In the genomic region with DNA sequence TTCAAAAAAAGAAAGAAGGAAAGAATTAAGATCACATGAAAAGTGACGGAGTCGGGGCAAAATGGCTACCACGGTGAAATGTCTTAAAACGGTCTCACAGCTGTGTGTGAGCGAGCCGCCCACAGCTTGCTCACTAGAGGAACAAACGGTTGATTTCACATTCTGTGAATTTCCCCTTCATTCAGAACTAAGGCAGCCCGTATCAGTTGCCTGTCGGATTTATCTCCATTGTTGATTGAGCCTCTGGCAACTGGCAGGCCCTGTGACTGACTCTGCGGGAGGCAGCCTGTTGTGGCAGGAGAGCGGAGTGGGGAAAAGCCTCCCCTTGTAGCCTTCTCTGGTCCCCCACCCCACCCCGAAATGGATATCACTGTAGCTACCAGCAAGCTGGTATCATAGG, we compare ENCODE assay signal across 17 mouse cellular contexts. TPM values are rescaled to one million over a fixed set of nuclear protein-coding genes. Genes with fewer than 3 reads are reported as not detected.
DNase-seq lines count a peak whose midpoint lies in the region; ATAC-seq and TF ChIP-seq lines count a peak whose summit lies in the region.
"Had no signal": no experiment of that assay in that cellular context is flagged by ENCODE, and none has a peak within 500 bp of the region (broad histone marks: within the 10 kb centered on the region; RNA-seq: fewer than 3 reads in every experiment).

No protein-coding gene starts in this region.

- H3K9ac ChIP-seq in forebrain, embryonic 14.5 days (ENCODE audit: low read length), result no peak overlapping the region
- no peak overlapping the region for H3K9ac ChIP-seq in forebrain, embryonic 11.5 days (ENCODE audit: low read length)
- H3K9ac ChIP-seq in MEL (ENCODE audit: control insufficient read depth, low read depth, low read length, poor library complexity, severe bottlenecking), result peak overlapping the region; percentile 67
- H3K9ac ChIP-seq: embryonic facial prominence, embryonic 13.5 days; lung, embryonic 15.5 days; neural tube, embryonic 12.5 days had no signal

- peak; percentile 40 to 67; a peak in 2 of 4 replicates for TF ChIP-seq EP300 in MEL (IDR thresholded peaks at IDR 0.05; ENCODE audit: low read depth in 1 of 2, low read length in 2 of 2)

- TF ChIP-seq POLR2A in MEL (IDR thresholded peaks at IDR 0.05; ENCODE audit: control insufficient read depth in 1 of 2, insufficient read depth in 1 of 2, low read depth in 1 of 2, low read length in 2 of 2, poor library complexity in 1 of 2), result peak in 1 of 2 experiments; percentile 45; a peak in 1 of 4 replicates

- no peak for TF ChIP-seq RAD21 in MEL (IDR thresholded peaks at IDR 0.05; ENCODE audit: low read depth, low read length)

- H3K27me3 ChIP-seq in forebrain, embryonic 14.5 days (replicated peaks; ENCODE audit: control insufficient read depth, insufficient read depth, low read length), result peaks cover 8% of the 10 kb centered on the region
- H3K27me3 ChIP-seq in forebrain, embryonic 11.5 days (ENCODE audit: control insufficient read depth, insufficient read depth, low read length), result peaks cover 6% of the 10 kb centered on the region
- H3K27me3 ChIP-seq in MEL (ENCODE audit: control insufficient read depth in 1 of 2, insufficient read depth in 2 of 2, low read length in 2 of 2), result no peaks in the 10 kb centered on the region; a peak in 1 of 4 replicates

- DNase-seq in forebrain, embryonic 14.5 days (ENCODE audit: low spot score), result peak; percentile 32
- no peak for DNase-seq in forebrain, embryonic 11.5 days (ENCODE audit: low spot score)
- DNase-seq in layer of hippocampus, adult 2 months (ENCODE audit: low spot score in 2 of 2), result peak; percentile 23 to 60
- DNase-seq in layer of hippocampus, postnatal 25 days (ENCODE audit: extremely low spot score in 1 of 2, low spot score in 1 of 2), result no peak
- DNase-seq in MEL (ENCODE audit: low read depth, low spot score) (peak; percentile 79), liver (no peak)
- DNase-seq in layer of hippocampus, adult 9-11 months, result peak; percentile 43
- DNase-seq in lung, postnatal 25 days (ENCODE audit: low spot score), result no peak
- DNase-seq: cerebellum, postnatal 14 days; kidney, adult 8-10 months; thymus, postnatal 25 days had no signal

- no peaks in the 10 kb centered on the region for H3K36me3 ChIP-seq in forebrain, embryonic 14.5 days (ENCODE audit: control insufficient read depth, insufficient read depth, low read length)
- H3K36me3 ChIP-seq in forebrain, embryonic 11.5 days (ENCODE audit: control insufficient read depth, insufficient read depth, low read length), result no peaks in the 10 kb centered on the region
- H3K36me3 ChIP-seq in MEL (ENCODE audit: control insufficient read depth in 1 of 2, insufficient read depth in 2 of 2, low read length in 2 of 2), result peaks cover 0 to 10% of the 10 kb centered on the region in 2 experiments; a peak in 2 of 4 replicates
- H3K36me3 ChIP-seq: embryonic facial prominence, embryonic 13.5 days; lung, embryonic 15.5 days; neural tube, embryonic 12.5 days had no signal

- no peak for ATAC-seq in forebrain, embryonic 14.5 days
- no peak for ATAC-seq in forebrain, embryonic 11.5 days (replicated peaks; ENCODE audit: low FRiP score)
- ATAC-seq: Patski had no signal

- H3K4me3 ChIP-seq in forebrain, embryonic 14.5 days (ENCODE audit: low read depth, low read length), result no peak overlapping the region
- no peak overlapping the region for H3K4me3 ChIP-seq in forebrain, embryonic 11.5 days (ENCODE audit: low read depth, low read length)
- no peak overlapping the region for H3K4me3 ChIP-seq in layer of hippocampus, adult 2 months
- H3K4me3 ChIP-seq in MEL (ENCODE audit: control insufficient read depth in 1 of 2, insufficient read depth in 1 of 2, low read depth in 2 of 2, low read length in 2 of 2), result peak overlapping the region; percentile 50 to 70
- H3K4me3 ChIP-seq: embryonic facial prominence, embryonic 13.5 days; lung, embryonic 15.5 days; neural tube, embryonic 12.5 days had no signal

- H3K4me2 ChIP-seq in forebrain, embryonic 14.5 days (ENCODE audit: low read length), result no peak overlapping the region
- no peak overlapping the region for H3K4me2 ChIP-seq in forebrain, embryonic 11.5 days (ENCODE audit: low read depth, low read length, severe bottlenecking)
- H3K4me2 ChIP-seq: embryonic facial prominence, embryonic 13.5 days; lung, embryonic 15.5 days; neural tube, embryonic 12.5 days had no signal

- TF ChIP-seq CTCF in layer of hippocampus, adult 2 months (conservative IDR thresholded peaks at IDR 0.05), result no peak
- TF ChIP-seq CTCF in MEL (IDR thresholded peaks at IDR 0.05 in 2 of 3, conservative IDR thresholded peaks at IDR 0.05 in 1 of 3; ENCODE audit: control insufficient read depth in 1 of 3, insufficient read depth in 1 of 3, low read depth in 2 of 3, low read length in 3 of 3, poor library complexity in 1 of 3, severe bottlenecking in 1 of 3), result no peak

- no peaks in the 10 kb centered on the region for H3K79me2 ChIP-seq in MEL (ENCODE audit: control insufficient read depth, insufficient read depth, low read length, poor library complexity)

- no peaks in the 10 kb centered on the region for H3K4me1 ChIP-seq in forebrain, embryonic 14.5 days (ENCODE audit: control insufficient read depth, insufficient read depth, low read length)
- H3K4me1 ChIP-seq in forebrain, embryonic 11.5 days (replicated peaks; ENCODE audit: control insufficient read depth, insufficient read depth, low read length), result peaks cover 7% of the 10 kb centered on the region; the same call in 1 of the 2 replicates
- peaks cover 5 to 14% of the 10 kb centered on the region in 2 experiments; a peak in 3 of 4 replicates for H3K4me1 ChIP-seq in MEL (ENCODE audit: control insufficient read depth in 1 of 2, insufficient read depth in 2 of 2, low read length in 2 of 2)

- 7% methylated on average over 12 of the region's 12 CpGs for WGBS in forebrain, embryonic 14.5 days
- 12% methylated on average over 12 of the region's 12 CpGs for WGBS in forebrain, embryonic 11.5 days

- H3K27ac ChIP-seq in forebrain, embryonic 14.5 days (ENCODE audit: low read depth, low read length), result no peak overlapping the region
- H3K27ac ChIP-seq in forebrain, embryonic 11.5 days (ENCODE audit: low read depth, low read length), result no peak overlapping the region
- peak overlapping the region; percentile 76 for H3K27ac ChIP-seq in layer of hippocampus, adult 2 months
- H3K27ac ChIP-seq in MEL (ENCODE audit: control insufficient read depth, low read depth, low read length), result peak overlapping the region; percentile 83
- H3K27ac ChIP-seq: embryonic facial prominence, embryonic 13.5 days; lung, embryonic 15.5 days; neural tube, embryonic 12.5 days had no signal

- no peaks in the 10 kb centered on the region for H3K9me3 ChIP-seq in forebrain, embryonic 14.5 days (replicated peaks; ENCODE audit: control insufficient read depth, low read length)
- H3K9me3 ChIP-seq in forebrain, embryonic 11.5 days (ENCODE audit: control insufficient read depth, low read length), result no peaks in the 10 kb centered on the region
- no peaks in the 10 kb centered on the region for H3K9me3 ChIP-seq in MEL (replicated peaks; ENCODE audit: insufficient read depth, low read length)
- H3K9me3 ChIP-seq: embryonic facial prominence, embryonic 13.5 days; lung, embryonic 15.5 days; neural tube, embryonic 12.5 days had no signal

TF ChIP-seq in MEL, 35 proteins besides CTCF, POLR2A, EP300 and RAD21 (continues in another document):
- TF ChIP-seq ETS1 (IDR thresholded peaks at IDR 0.05; ENCODE audit: low read depth, low read length) (peak; percentile 71; the same call in 1 of the 2 replicates), BHLHE40 (IDR thresholded peaks at IDR 0.05; ENCODE audit: borderline replicate concordance, low read depth, low read length) (no peak), MEF2A (IDR thresholded peaks at IDR 0.05; ENCODE audit: extremely low read depth, insufficient replicate concordance, low read depth, low read length, poor library complexity, severe bottlenecking) (no peak), MAFK (IDR thresholded peaks at IDR 0.05; ENCODE audit: borderline replicate concordance, low read depth, low read length) (no peak), MAZ (IDR thresholded peaks at IDR 0.05; ENCODE audit: low read depth, low read length) (peak; percentile 51; the same call in 1 of the 2 replicates), SIN3A (IDR thresholded peaks at IDR 0.05; ENCODE audit: low read length) (peak; percentile 68), TBP (IDR thresholded peaks at IDR 0.05; ENCODE audit: low read depth, low read length) (peak; percentile 62; the same call in 1 of the 2 replicates), MAX (IDR thresholded peaks at IDR 0.05; ENCODE audit: low read length) (no peak; the same call in 1 of the 2 replicates), RCOR1 (IDR thresholded peaks at IDR 0.05; ENCODE audit: low read depth, low read length) (peak; percentile 62), MYB (IDR thresholded peaks at IDR 0.05; ENCODE audit: low read depth, low read length) (peak; percentile 54; the same call in 1 of the 2 replicates), ZC3H11A (IDR thresholded peaks at IDR 0.05; ENCODE audit: low read depth, low read length) (0 out of 2 replicates have a peak, but pooled peaks have one; percentile 14), MXI1 (IDR thresholded peaks at IDR 0.05; ENCODE audit: low read depth, low read length) (peak; percentile 69), KAT2A (conservative IDR thresholded peaks at IDR 0.05; ENCODE audit: low read depth, low read length) (no peak), MYC (IDR thresholded peaks at IDR 0.05; ENCODE audit: low read depth, low read length) (0 out of 2 replicates have a peak, but pooled peaks have one; percentile 34), GATA1 (IDR thresholded peaks at IDR 0.05; ENCODE audit: low read depth, low read length) (peak; percentile 63), USF1 (IDR thresholded peaks at IDR 0.05; ENCODE audit: low read depth, low read length) (0 out of 2 replicates have a peak, but pooled peaks have one; percentile 10)

RNA-seq across cellular contexts. Expression of a gene that starts 10.6 kb away (rescaled TPM):
- polyA plus RNA-seq in forebrain, embryonic 14.5 days (2014; fragmentation: Nextera tagmentation; extraction: Ambion mirVana), result 2.9 and 4.3 TPM in 2 replicates
- polyA plus RNA-seq in forebrain, embryonic 11.5 days (2014; fragmentation: Nextera tagmentation; extraction: Ambion mirVana), result 6.1 and 6.3 TPM in 2 replicates
- total RNA-seq in layer of hippocampus, adult 2 months (2021), result 1 to 10 TPM; 6.3 to 7.8 TPM
- total RNA-seq in layer of hippocampus, postnatal 25 days (2021), result 1 to 10 TPM; 6.8 to 7.3 TPM
- not detected in 2 replicates for total RNA-seq in MEL (2012; rRNA removed)
- polyA plus RNA-seq in MEL (2012; ENCODE audit: insufficient read depth in 1 of 2, insufficient read length in 2 of 2, low read depth in 1 of 2, low replicate concordance in 2 of 2, missing spikeins in 1 of 2), result not detected
- total RNA-seq: megakaryocyte-erythroid progenitor cell, adult 5-6 weeks had no signal

RNA-seq across cellular contexts. Expression of a gene that starts 30.6 kb away (rescaled TPM):
- polyA plus RNA-seq in forebrain, embryonic 14.5 days (2014; fragmentation: Nextera tagmentation; extraction: Ambion mirVana), result 3.0 and 3.3 TPM in 2 replicates
- 0.24 and 0.39 TPM in 2 replicates for polyA plus RNA-seq in forebrain, embryonic 11.5 days (2014; fragmentation: Nextera tagmentation; extraction: Ambion mirVana)
- total RNA-seq in layer of hippocampus, adult 2 months (2021), result 100 to 1,000 TPM; 108 to 110 TPM
- total RNA-seq in layer of hippocampus, postnatal 25 days (2021), result 100 to 1,000 TPM; 115 to 137 TPM
- not detected in 2 replicates for total RNA-seq in MEL (2012; rRNA removed)
- polyA plus RNA-seq in MEL (2012; ENCODE audit: insufficient read depth in 1 of 2, insufficient read length in 2 of 2, low read depth in 1 of 2, low replicate concordance in 2 of 2, missing spikeins in 1 of 2), result not detected
- total RNA-seq: liver, adult 2 months; megakaryocyte-erythroid progenitor cell, adult 5-6 weeks had no signal
- polyA plus RNA-seq: liver, adult 2 months; lung, embryonic 15.5 days had no signal

Comparison
In these comparisons a context has a peak if more than half of its experiments do, and no peak if none do; other contexts are left out.
1. DNase-seq: peak in forebrain, embryonic 14.5 days (single experiment), layer of hippocampus, adult 2 months (2 of 2), MEL (single experiment) and layer of hippocampus, adult 9-11 months (single experiment); none in forebrain, embryonic 11.5 days (single experiment), layer of hippocampus, postnatal 25 days (0 of 2), lung, postnatal 25 days (single experiment) and liver (single experiment).
2. H3K27ac ChIP-seq: peak in layer of hippocampus, adult 2 months (single experiment) and MEL (single experiment); none in forebrain, embryonic 14.5 days (single experiment) and forebrain, embryonic 11.5 days (single experiment).
3. H3K4me3 ChIP-seq: peak in MEL (2 of 2); none in forebrain, embryonic 14.5 days (single experiment), forebrain, embryonic 11.5 days (single experiment) and layer of hippocampus, adult 2 months (single experiment).
4. RNA of a gene that starts 30.6 kb away (total RNA-seq): 115 to 137 TPM in layer of hippocampus, postnatal 25 days and 108 to 110 TPM in layer of hippocampus, adult 2 months; not detected in MEL; every median in the first group is over 100 times any median in the second.